Mouse (Mus musculus) B cell, adult 2 months (primary cell): ENCODE measurements around the gene Fam189a2.

Source experiments
- DNase-seq, 2 experiments: peaks; one replicate each; pipeline ENCODE4 v3.0.0; 2022

The Fam189a2 gene

DNA sequence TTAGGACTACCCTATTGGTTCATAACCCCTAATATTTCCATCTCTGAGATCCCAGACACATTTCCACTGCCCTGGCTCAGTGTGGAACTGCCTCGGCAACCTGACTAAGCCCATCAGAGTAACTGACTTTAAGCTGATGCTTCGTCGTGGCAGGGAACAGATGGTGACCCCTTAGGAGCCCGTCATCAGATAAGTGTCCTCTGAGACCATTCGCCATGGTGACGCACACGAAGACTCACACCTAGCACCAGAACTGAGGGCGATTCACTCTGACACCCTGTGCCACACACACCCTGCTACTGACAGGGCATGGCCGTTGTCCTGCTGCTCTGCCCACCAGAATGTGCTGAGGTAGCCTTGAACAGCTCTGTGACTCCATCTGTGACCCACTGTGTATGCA is 106.0 kb downstream of the Fam189a2 start:
- DNase-seq: no peak

DNA sequence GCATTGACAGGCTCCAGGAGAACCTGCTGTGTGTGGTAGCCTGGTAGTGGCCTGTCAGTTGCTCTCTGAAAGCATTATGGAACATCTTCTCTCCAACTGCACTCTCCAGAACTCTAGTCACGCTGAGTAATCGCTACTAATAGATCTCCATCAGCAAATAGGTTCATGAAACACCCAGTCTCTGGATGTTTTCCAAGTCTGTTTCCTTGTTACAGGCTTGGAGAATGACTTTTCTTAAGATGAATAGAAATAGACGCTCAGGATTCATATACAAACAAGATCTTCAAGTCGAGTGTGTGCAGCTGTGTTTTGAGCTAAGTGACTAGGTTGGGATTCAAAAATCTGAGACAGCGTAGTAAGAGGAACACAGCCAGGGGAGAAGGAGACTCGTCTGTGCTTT is 106.8 kb downstream of the Fam189a2 start:
- no peak for DNase-seq
